Mouse (Mus musculus): Measurements from ENCODE around the gene Marco. TPM values are rescaled to one million over a fixed set of nuclear protein-coding genes. Genes with fewer than 3 reads are reported as not detected.

Marco gene
- polyA plus RNA-seq, 1 experiment from 2014 or later: 0.10 TPM

- Histone ChIP-seq H3K36me3 (replicated peaks; ENCODE audit: control insufficient read depth, insufficient read depth, low read depth, low read length) (no peaks in the 10 kb centered on the region), H3K4me3 (ENCODE audit: low read depth, low read length) (no peak overlapping the region), H3K27ac (replicated peaks; ENCODE audit: low read depth, low read length) (no peak overlapping the region), H3K9ac (replicated peaks; ENCODE audit: low read length) (no peak overlapping the region), H3K4me2 (ENCODE audit: low read depth, low read length) (no peak overlapping the region), H3K4me1 (ENCODE audit: control insufficient read depth, insufficient read depth, low read length) (no peaks in the 10 kb centered on the region), H3K9me3 (replicated peaks; ENCODE audit: control insufficient read depth, low read length) (no peaks in the 10 kb centered on the region), H3K27me3 (ENCODE audit: control insufficient read depth, insufficient read depth, low read length) (no peaks in the 10 kb centered on the region)
- WGBS: 94% methylated on average over 2 of the region's 2 CpGs
- no peak for DNase-seq (ENCODE audit: low spot score)
- no peak for ATAC-seq (replicated peaks; ENCODE audit: insufficient number of reproducible peaks, low FRiP score, low TSS enrichment, low read depth)
Measured at GRCm38 (mm10) chr1:120467323-120467722, 37.5 kb downstream of the Marco start.

DNA sequence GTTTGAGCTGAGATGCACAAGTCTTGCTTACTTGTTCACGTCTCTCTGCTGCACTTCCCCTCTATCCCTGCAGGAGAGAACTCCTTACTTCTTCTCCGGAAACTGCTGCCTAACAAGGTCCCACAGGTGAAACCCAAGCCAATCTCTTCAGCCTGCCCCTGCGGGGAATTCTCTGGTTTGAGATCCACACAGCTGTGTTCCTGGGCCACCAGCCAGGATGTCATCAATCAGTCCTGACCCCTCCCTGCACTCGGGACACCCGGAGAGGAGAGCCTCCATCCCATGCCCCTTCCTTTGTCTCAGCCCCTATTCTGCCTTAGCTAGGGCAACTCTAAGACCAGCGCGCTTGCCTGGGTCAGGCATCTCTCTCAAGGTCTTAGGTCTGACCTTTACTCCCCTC lies 38.1 kb downstream of the Marco start:
- Histone ChIP-seq H3K4me1 (ENCODE audit: control insufficient read depth, insufficient read depth, low read length) (no peaks in the 10 kb centered on the region; the same call in 1 of the 2 replicates), H3K4me3 (ENCODE audit: low read depth, low read length) (no peak overlapping the region), H3K9me3 (replicated peaks; ENCODE audit: control insufficient read depth, low read length) (no peaks in the 10 kb centered on the region), H3K27me3 (ENCODE audit: control insufficient read depth, insufficient read depth, low read length) (no peaks in the 10 kb centered on the region), H3K27ac (replicated peaks; ENCODE audit: low read depth, low read length) (no peak overlapping the region), H3K4me2 (ENCODE audit: low read depth, low read length) (no peak overlapping the region), H3K9ac (replicated peaks; ENCODE audit: low read length) (no peak overlapping the region), H3K36me3 (replicated peaks; ENCODE audit: control insufficient read depth, insufficient read depth, low read depth, low read length) (no peaks in the 10 kb centered on the region)
- DNase-seq (ENCODE audit: low spot score) (peak; percentile 8), ATAC-seq (replicated peaks; ENCODE audit: insufficient number of reproducible peaks, low FRiP score, low TSS enrichment, low read depth) (no peak)
- WGBS: 13% methylated on average over 7 of the region's 7 CpGs

- no peak overlapping the region for H3K4me3 ChIP-seq (ENCODE audit: low read depth, low read length)
- 66% methylated on average over 6 of the region's 6 CpGs for WGBS
- H3K4me2 ChIP-seq (ENCODE audit: low read depth, low read length): no peak overlapping the region
- H3K36me3 ChIP-seq (replicated peaks; ENCODE audit: control insufficient read depth, insufficient read depth, low read depth, low read length): no peaks in the 10 kb centered on the region
- no peaks in the 10 kb centered on the region for H3K27me3 ChIP-seq (ENCODE audit: control insufficient read depth, insufficient read depth, low read length)
- H3K4me1 ChIP-seq (ENCODE audit: control insufficient read depth, insufficient read depth, low read length): no peaks in the 10 kb centered on the region; the same call in 1 of the 2 replicates
- ATAC-seq (replicated peaks; ENCODE audit: insufficient number of reproducible peaks, low FRiP score, low TSS enrichment, low read depth) (no peak), DNase-seq (ENCODE audit: low spot score) (no peak)
- no peaks in the 10 kb centered on the region for H3K9me3 ChIP-seq (replicated peaks; ENCODE audit: control insufficient read depth, low read length)
- H3K9ac ChIP-seq (replicated peaks; ENCODE audit: low read length): no peak overlapping the region
- no peak overlapping the region for H3K27ac ChIP-seq (replicated peaks; ENCODE audit: low read depth, low read length)
Measured at GRCm38 (mm10) chr1:120459032-120459431, 45.8 kb downstream of the Marco start.

DNA sequence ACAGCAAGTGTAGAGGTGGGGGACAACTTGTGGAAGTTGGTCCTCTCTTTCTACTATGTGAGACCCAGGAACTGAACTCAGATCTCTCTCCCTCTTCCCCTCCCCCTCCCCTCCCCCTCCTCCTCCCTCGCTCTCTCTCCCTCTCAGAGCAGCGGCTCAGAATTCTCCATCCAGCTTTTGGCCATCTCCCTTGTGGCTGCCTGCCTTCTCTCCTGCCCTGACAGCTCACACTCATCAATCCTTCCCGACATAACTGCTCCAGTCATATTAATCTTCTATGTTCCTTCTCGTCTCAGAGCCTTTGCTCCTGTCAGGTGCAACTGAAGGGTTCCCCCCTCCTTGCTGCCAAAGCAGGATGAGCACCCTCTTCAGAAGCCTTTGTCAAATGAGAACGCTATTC lies 46.3 kb downstream of the Marco start:
- WGBS: 47% methylated on average over 4 of the region's 5 CpGs
- Histone ChIP-seq H3K9me3 (replicated peaks; ENCODE audit: control insufficient read depth, low read length) (no peaks in the 10 kb centered on the region), H3K36me3 (replicated peaks; ENCODE audit: control insufficient read depth, insufficient read depth, low read depth, low read length) (no peaks in the 10 kb centered on the region), H3K27ac (replicated peaks; ENCODE audit: low read depth, low read length) (no peak overlapping the region), H3K4me3 (ENCODE audit: low read depth, low read length) (no peak overlapping the region), H3K27me3 (ENCODE audit: control insufficient read depth, insufficient read depth, low read length) (no peaks in the 10 kb centered on the region), H3K4me1 (ENCODE audit: control insufficient read depth, insufficient read depth, low read length) (no peaks in the 10 kb centered on the region; the same call in 1 of the 2 replicates), H3K4me2 (ENCODE audit: low read depth, low read length) (no peak overlapping the region), H3K9ac (replicated peaks; ENCODE audit: low read length) (no peak overlapping the region)
- ATAC-seq (replicated peaks; ENCODE audit: insufficient number of reproducible peaks, low FRiP score, low TSS enrichment, low read depth) (no peak), DNase-seq (ENCODE audit: low spot score) (no peak)

GRCm38 (mm10) chr1:120451486-120452270 lies 53.1 kb downstream of the Marco start:
- ATAC-seq (replicated peaks; ENCODE audit: insufficient number of reproducible peaks, low FRiP score, low TSS enrichment, low read depth) (no peak), DNase-seq (ENCODE audit: low spot score) (no peak)
- Histone ChIP-seq H3K36me3 (replicated peaks; ENCODE audit: control insufficient read depth, insufficient read depth, low read depth, low read length) (no peaks in the 10 kb centered on the region), H3K9me3 (replicated peaks; ENCODE audit: control insufficient read depth, low read length) (no peaks in the 10 kb centered on the region), H3K4me2 (ENCODE audit: low read depth, low read length) (no peak overlapping the region), H3K9ac (replicated peaks; ENCODE audit: low read length) (no peak overlapping the region), H3K27ac (replicated peaks; ENCODE audit: low read depth, low read length) (no peak overlapping the region), H3K4me3 (ENCODE audit: low read depth, low read length) (no peak overlapping the region), H3K4me1 (ENCODE audit: control insufficient read depth, insufficient read depth, low read length) (no peaks in the 10 kb centered on the region), H3K27me3 (ENCODE audit: control insufficient read depth, insufficient read depth, low read length) (no peaks in the 10 kb centered on the region)
- WGBS: 84% methylated on average over 9 of the region's 9 CpGs

DNA sequence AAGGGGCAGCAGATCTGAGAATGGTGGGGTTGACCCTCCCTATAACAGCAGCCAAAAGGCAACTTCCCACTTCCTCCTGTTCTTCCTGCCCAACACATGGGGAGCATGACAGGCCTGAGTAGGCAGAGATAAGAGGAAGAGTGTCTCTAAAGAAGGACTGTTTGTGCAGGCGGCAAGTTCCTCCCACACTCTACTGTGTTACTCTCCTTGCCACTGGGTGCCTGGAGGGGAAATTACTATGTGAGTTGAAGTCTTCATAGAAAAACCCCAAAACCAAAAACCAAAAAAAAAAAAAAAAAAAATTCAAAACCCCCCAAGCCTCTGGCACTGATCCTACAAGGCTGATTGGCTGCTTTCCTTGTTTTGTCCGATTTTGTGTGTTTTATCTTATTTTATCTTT lies 55.2 kb downstream of the Marco start:
- Histone ChIP-seq H3K27me3 (ENCODE audit: control insufficient read depth, insufficient read depth, low read length) (no peaks in the 10 kb centered on the region), H3K4me2 (ENCODE audit: low read depth, low read length) (no peak overlapping the region), H3K27ac (replicated peaks; ENCODE audit: low read depth, low read length) (no peak overlapping the region), H3K4me3 (ENCODE audit: low read depth, low read length) (no peak overlapping the region), H3K9ac (replicated peaks; ENCODE audit: low read length) (no peak overlapping the region), H3K4me1 (ENCODE audit: control insufficient read depth, insufficient read depth, low read length) (no peaks in the 10 kb centered on the region), H3K9me3 (replicated peaks; ENCODE audit: control insufficient read depth, low read length) (no peaks in the 10 kb centered on the region), H3K36me3 (replicated peaks; ENCODE audit: control insufficient read depth, insufficient read depth, low read depth, low read length) (no peaks in the 10 kb centered on the region)
- 54% methylated on average over 2 of the region's 2 CpGs for WGBS
- no peak for DNase-seq (ENCODE audit: low spot score)
- no peak for ATAC-seq (replicated peaks; ENCODE audit: insufficient number of reproducible peaks, low FRiP score, low TSS enrichment, low read depth)

GRCm38 (mm10) chr1:120443228-120443639 lies 61.6 kb downstream of the Marco start:
- 74% methylated on average over 3 of the region's 3 CpGs for WGBS
- H3K27ac ChIP-seq (replicated peaks; ENCODE audit: low read depth, low read length): no peak overlapping the region
- no peaks in the 10 kb centered on the region for H3K27me3 ChIP-seq (ENCODE audit: control insufficient read depth, insufficient read depth, low read length)
- H3K9ac ChIP-seq (replicated peaks; ENCODE audit: low read length): no peak overlapping the region
- no peak overlapping the region for H3K4me3 ChIP-seq (ENCODE audit: low read depth, low read length)
- no peak overlapping the region for H3K4me2 ChIP-seq (ENCODE audit: low read depth, low read length)
- no peaks in the 10 kb centered on the region for H3K36me3 ChIP-seq (replicated peaks; ENCODE audit: control insufficient read depth, insufficient read depth, low read depth, low read length)
- no peaks in the 10 kb centered on the region for H3K4me1 ChIP-seq (ENCODE audit: control insufficient read depth, insufficient read depth, low read length)
- H3K9me3 ChIP-seq (replicated peaks; ENCODE audit: control insufficient read depth, low read length): no peaks in the 10 kb centered on the region
- ATAC-seq (replicated peaks; ENCODE audit: insufficient number of reproducible peaks, low FRiP score, low TSS enrichment, low read depth) (no peak), DNase-seq (ENCODE audit: low spot score) (no peak)

DNA sequence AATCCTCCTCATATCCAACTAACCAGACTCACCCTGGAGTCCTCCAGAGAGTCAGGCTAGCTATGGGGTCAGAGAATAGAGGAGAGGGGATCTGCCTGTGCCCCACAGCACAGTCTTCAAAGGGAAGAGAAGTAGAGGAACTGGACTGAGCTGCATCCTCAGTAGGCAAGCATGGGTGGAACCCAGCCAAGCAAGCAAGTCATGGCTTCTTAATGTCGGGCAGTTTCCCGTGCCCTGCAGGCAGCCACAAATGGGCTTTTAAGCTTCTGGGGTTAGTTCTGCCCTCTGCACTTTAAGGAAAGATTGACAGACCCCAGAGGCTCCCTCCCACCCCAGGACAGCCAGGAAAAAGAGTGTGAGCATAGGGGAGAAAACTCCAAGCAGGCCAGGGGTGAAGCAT lies 63.2 kb downstream of the Marco start:
- H3K27me3 ChIP-seq (ENCODE audit: control insufficient read depth, insufficient read depth, low read length): no peaks in the 10 kb centered on the region
- H3K4me3 ChIP-seq (ENCODE audit: low read depth, low read length): no peak overlapping the region
- H3K9me3 ChIP-seq (replicated peaks; ENCODE audit: control insufficient read depth, low read length): no peaks in the 10 kb centered on the region
- H3K9ac ChIP-seq (replicated peaks; ENCODE audit: low read length): no peak overlapping the region
- no peaks in the 10 kb centered on the region for H3K4me1 ChIP-seq (ENCODE audit: control insufficient read depth, insufficient read depth, low read length)
- no peak overlapping the region for H3K4me2 ChIP-seq (ENCODE audit: low read depth, low read length)
- no peaks in the 10 kb centered on the region for H3K36me3 ChIP-seq (replicated peaks; ENCODE audit: control insufficient read depth, insufficient read depth, low read depth, low read length)
- H3K27ac ChIP-seq (replicated peaks; ENCODE audit: low read depth, low read length): no peak overlapping the region
- DNase-seq (ENCODE audit: low spot score) (no peak), ATAC-seq (replicated peaks; ENCODE audit: insufficient number of reproducible peaks, low FRiP score, low TSS enrichment, low read depth) (no peak)
- 11% methylated on average over 2 of the region's 2 CpGs for WGBS

All from embryonic facial prominence, embryonic 11.5 days (tissue).